Mouse (Mus musculus): ENCODE measurements around the gene Wars. TPM values are rescaled to one million over a fixed set of nuclear protein-coding genes. Genes with fewer than 3 reads are reported as not detected.

Gene Wars
- polyA plus RNA-seq, 1 experiment from 2014 or later, result 128 TPM

GRCm38 (mm10) chr12:108901346-108901745, 7.4 kb upstream of the Wars start:
- Histone ChIP-seq H3K4me2 (no peak overlapping the region), H3K4me3 (ENCODE audit: low read depth, low read length) (no peak overlapping the region), H3K9me3 (ENCODE audit: control insufficient read depth, low read length) (no peaks in the 10 kb centered on the region), H3K27ac (ENCODE audit: low read depth, low read length) (no peak overlapping the region), H3K9ac (ENCODE audit: low read length) (no peak overlapping the region), H3K4me1 (ENCODE audit: control insufficient read depth, insufficient read depth, low read length) (peaks cover 13% of the 10 kb centered on the region), H3K36me3 (ENCODE audit: control insufficient read depth, insufficient read depth, low read length) (no peaks in the 10 kb centered on the region), H3K27me3 (ENCODE audit: control insufficient read depth, insufficient read depth, low read length) (no peaks in the 10 kb centered on the region)
- no peak for DNase-seq (ENCODE audit: low spot score, missing footprints)
- WGBS, result 86% methylated on average over 5 of the region's 5 CpGs
- ATAC-seq (ENCODE audit: low FRiP score), result no peak

GRCm38 (mm10) chr12:108896006-108896405, 2.0 kb upstream of the Wars start:
- Histone ChIP-seq H3K36me3 (ENCODE audit: control insufficient read depth, insufficient read depth, low read length) (no peaks in the 10 kb centered on the region), H3K9me3 (ENCODE audit: control insufficient read depth, low read length) (no peaks in the 10 kb centered on the region), H3K27me3 (ENCODE audit: control insufficient read depth, insufficient read depth, low read length) (no peaks in the 10 kb centered on the region), H3K4me2 (no peak overlapping the region), H3K9ac (ENCODE audit: low read length) (no peak overlapping the region), H3K4me1 (ENCODE audit: control insufficient read depth, insufficient read depth, low read length) (peaks cover 11% of the 10 kb centered on the region), H3K27ac (ENCODE audit: low read depth, low read length) (no peak overlapping the region), H3K4me3 (ENCODE audit: low read depth, low read length) (no peak overlapping the region)
- ATAC-seq (ENCODE audit: low FRiP score), result no peak
- 71% methylated on average over 3 of the region's 3 CpGs for WGBS
- no peak for DNase-seq (ENCODE audit: low spot score, missing footprints)

GRCm38 (mm10) chr12:108894432-108894816, 450 bp upstream of the Wars start:
- Histone ChIP-seq H3K27me3 (ENCODE audit: control insufficient read depth, insufficient read depth, low read length) (no peaks in the 10 kb centered on the region), H3K4me1 (ENCODE audit: control insufficient read depth, insufficient read depth, low read length) (peaks cover 11% of the 10 kb centered on the region), H3K36me3 (ENCODE audit: control insufficient read depth, insufficient read depth, low read length) (no peaks in the 10 kb centered on the region), H3K27ac (ENCODE audit: low read depth, low read length) (no peak overlapping the region), H3K9me3 (ENCODE audit: control insufficient read depth, low read length) (no peaks in the 10 kb centered on the region), H3K4me2 (peak overlapping the region; percentile 81), H3K9ac (ENCODE audit: low read length) (peak overlapping the region; percentile 79), H3K4me3 (ENCODE audit: low read depth, low read length) (peak overlapping the region; percentile 94)
- 5% methylated on average over 7 of the region's 7 CpGs for whole genome bisulfite sequencing
- no peak for DNase-seq (ENCODE audit: low spot score, missing footprints)
- ATAC-seq (ENCODE audit: low FRiP score), result peak; percentile 43

GRCm38 (mm10) chr12:108892989-108893714, 822 bp downstream of the Wars start, which contains the start of gene Wdr25:
TSS of gene Wdr25 (plus strand) at chr12:108893631.
- H3K36me3 ChIP-seq (ENCODE audit: control insufficient read depth, insufficient read depth, low read length), result no peaks in the 10 kb centered on the region; the same call in 1 of the 2 replicates
- H3K27me3 ChIP-seq (ENCODE audit: control insufficient read depth, insufficient read depth, low read length), result no peaks in the 10 kb centered on the region
- H3K4me2 ChIP-seq, result peak within 1 kb of the TSS; percentile 81
- H3K9me3 ChIP-seq (ENCODE audit: control insufficient read depth, low read length), result no peaks in the 10 kb centered on the region
- peak within 1 kb of the TSS; percentile 94 for H3K4me3 ChIP-seq (ENCODE audit: low read depth, low read length)
- no peak for DNase-seq (ENCODE audit: low spot score, missing footprints)
- peak within 1 kb of the TSS; percentile 83 for H3K9ac ChIP-seq (ENCODE audit: low read length)
- ATAC-seq (ENCODE audit: low FRiP score), result no peak
- no peak within 1 kb of the TSS for H3K27ac ChIP-seq (ENCODE audit: low read depth, low read length)
- H3K4me1 ChIP-seq (ENCODE audit: control insufficient read depth, insufficient read depth, low read length), result peaks cover 11% of the 10 kb centered on the region
- 23% methylated on average over 12 of the region's 12 CpGs for WGBS

- Histone ChIP-seq H3K27me3 (ENCODE audit: control insufficient read depth, insufficient read depth, low read length) (no peaks in the 10 kb centered on the region), H3K9me3 (ENCODE audit: control insufficient read depth, low read length) (no peaks in the 10 kb centered on the region), H3K4me1 (ENCODE audit: control insufficient read depth, insufficient read depth, low read length) (peaks cover 5% of the 10 kb centered on the region; the same call in 1 of the 2 replicates), H3K36me3 (ENCODE audit: control insufficient read depth, insufficient read depth, low read length) (peaks cover 8% of the 10 kb centered on the region), H3K4me2 (no peak overlapping the region), H3K4me3 (ENCODE audit: low read depth, low read length) (no peak overlapping the region), H3K9ac (ENCODE audit: low read length) (no peak overlapping the region), H3K27ac (ENCODE audit: low read depth, low read length) (no peak overlapping the region)
- ATAC-seq (ENCODE audit: low FRiP score) (no peak), DNase-seq (ENCODE audit: low spot score, missing footprints) (no peak)
- 69% methylated on average over 4 of the region's 4 CpGs for WGBS
Observed at GRCm38 (mm10) chr12:108888632-108889031, 5.3 kb downstream of the Wars start.

- no peak overlapping the region for H3K9ac ChIP-seq (ENCODE audit: low read length)
- no peak overlapping the region for H3K27ac ChIP-seq (ENCODE audit: low read depth, low read length)
- no peak overlapping the region for H3K4me2 ChIP-seq
- no peak for DNase-seq (ENCODE audit: low spot score, missing footprints)
- ATAC-seq (ENCODE audit: low FRiP score), result no peak
- no peaks in the 10 kb centered on the region for H3K4me1 ChIP-seq (ENCODE audit: control insufficient read depth, insufficient read depth, low read length)
- no peak overlapping the region for H3K4me3 ChIP-seq (ENCODE audit: low read depth, low read length)
- no peaks in the 10 kb centered on the region for H3K27me3 ChIP-seq (ENCODE audit: control insufficient read depth, insufficient read depth, low read length)
- 89% methylated on average over 4 of the region's 4 CpGs for WGBS
- no peaks in the 10 kb centered on the region for H3K9me3 ChIP-seq (ENCODE audit: control insufficient read depth, low read length)
- H3K36me3 ChIP-seq (ENCODE audit: control insufficient read depth, insufficient read depth, low read length), result peaks cover 8% of the 10 kb centered on the region
Observed at GRCm38 (mm10) chr12:108887077-108887476, 6.9 kb downstream of the Wars start.

- WGBS, result 91% methylated on average over 1 of the region's 1 CpGs
- no peak overlapping the region for H3K4me3 ChIP-seq (ENCODE audit: low read depth, low read length)
- no peak overlapping the region for H3K9ac ChIP-seq (ENCODE audit: low read length)
- DNase-seq (ENCODE audit: low spot score, missing footprints), result no peak
- ATAC-seq (ENCODE audit: low FRiP score), result no peak
- no peaks in the 10 kb centered on the region for H3K9me3 ChIP-seq (ENCODE audit: control insufficient read depth, low read length)
- no peaks in the 10 kb centered on the region for H3K27me3 ChIP-seq (ENCODE audit: control insufficient read depth, insufficient read depth, low read length)
- H3K27ac ChIP-seq (ENCODE audit: low read depth, low read length), result no peak overlapping the region
- H3K36me3 ChIP-seq (ENCODE audit: control insufficient read depth, insufficient read depth, low read length), result peaks cover 8% of the 10 kb centered on the region
- H3K4me2 ChIP-seq, result no peak overlapping the region
- H3K4me1 ChIP-seq (ENCODE audit: control insufficient read depth, insufficient read depth, low read length), result no peaks in the 10 kb centered on the region
Observed at GRCm38 (mm10) chr12:108885906-108886305, 8.1 kb downstream of the Wars start.

GRCm38 (mm10) chr12:108882776-108883175, 11.2 kb downstream of the Wars start:
- Histone ChIP-seq H3K36me3 (ENCODE audit: control insufficient read depth, insufficient read depth, low read length) (peaks cover 13% of the 10 kb centered on the region; the same call in 1 of the 2 replicates), H3K4me3 (ENCODE audit: low read depth, low read length) (no peak overlapping the region), H3K27ac (ENCODE audit: low read depth, low read length) (no peak overlapping the region), H3K9me3 (ENCODE audit: control insufficient read depth, low read length) (no peaks in the 10 kb centered on the region), H3K27me3 (ENCODE audit: control insufficient read depth, insufficient read depth, low read length) (no peaks in the 10 kb centered on the region), H3K4me1 (ENCODE audit: control insufficient read depth, insufficient read depth, low read length) (no peaks in the 10 kb centered on the region), H3K9ac (ENCODE audit: low read length) (no peak overlapping the region), H3K4me2 (no peak overlapping the region)
- WGBS, result 90% methylated on average over 8 of the region's 8 CpGs
- ATAC-seq (ENCODE audit: low FRiP score) (no peak), DNase-seq (ENCODE audit: low spot score, missing footprints) (no peak)

- Histone ChIP-seq H3K9me3 (ENCODE audit: control insufficient read depth, low read length) (no peaks in the 10 kb centered on the region), H3K4me2 (no peak overlapping the region), H3K36me3 (ENCODE audit: control insufficient read depth, insufficient read depth, low read length) (peaks cover 6% of the 10 kb centered on the region; the same call in 1 of the 2 replicates), H3K9ac (ENCODE audit: low read length) (no peak overlapping the region), H3K4me3 (ENCODE audit: low read depth, low read length) (no peak overlapping the region), H3K4me1 (ENCODE audit: control insufficient read depth, insufficient read depth, low read length) (no peaks in the 10 kb centered on the region), H3K27ac (ENCODE audit: low read depth, low read length) (no peak overlapping the region), H3K27me3 (ENCODE audit: control insufficient read depth, insufficient read depth, low read length) (no peaks in the 10 kb centered on the region)
- no peak for ATAC-seq (ENCODE audit: low FRiP score)
- DNase-seq (ENCODE audit: low spot score, missing footprints), result no peak
- WGBS, result 96% methylated on average over 3 of the region's 3 CpGs
Observed at GRCm38 (mm10) chr12:108881192-108881591, 12.8 kb downstream of the Wars start.

All from midbrain, embryonic 11.5 days (tissue).